Mouse (Mus musculus) spleen, adult 2 months (tissue): ENCODE data around the gene Gm49394.

Experiments
- CTCF ChIP-seq: fragments of 200-500 bp; IDR thresholded peaks from 2 replicates; pipeline ENCODE4 v1.5.1; 2011; ENCODE audit warnings: mild to moderate bottlenecking, inconsistent platforms; ENCODE audit not compliant: insufficient read depth, insufficient read length, insufficient replicate concordance; ENCODE audit errors: extremely low read depth
- POLR2A ChIP-seq: fragments of 200-500 bp; IDR thresholded peaks from 2 replicates; pipeline ENCODE4 v1.6.1; 2011; ENCODE audit warnings: low read depth, low read length, inconsistent platforms

- TF ChIP-seq POLR2A (no peak), CTCF (no peak)
Measured at GRCm38 (mm10) chr7:142671067-142671466, 1.3 kb upstream of the Gm49394 start.
